Mouse (Mus musculus): ENCODE data around the gene Tssc4.
A peak's percentile ranks its signal among the peaks of the same experiment; 100 is the strongest.

Tssc4 gene

DNA sequence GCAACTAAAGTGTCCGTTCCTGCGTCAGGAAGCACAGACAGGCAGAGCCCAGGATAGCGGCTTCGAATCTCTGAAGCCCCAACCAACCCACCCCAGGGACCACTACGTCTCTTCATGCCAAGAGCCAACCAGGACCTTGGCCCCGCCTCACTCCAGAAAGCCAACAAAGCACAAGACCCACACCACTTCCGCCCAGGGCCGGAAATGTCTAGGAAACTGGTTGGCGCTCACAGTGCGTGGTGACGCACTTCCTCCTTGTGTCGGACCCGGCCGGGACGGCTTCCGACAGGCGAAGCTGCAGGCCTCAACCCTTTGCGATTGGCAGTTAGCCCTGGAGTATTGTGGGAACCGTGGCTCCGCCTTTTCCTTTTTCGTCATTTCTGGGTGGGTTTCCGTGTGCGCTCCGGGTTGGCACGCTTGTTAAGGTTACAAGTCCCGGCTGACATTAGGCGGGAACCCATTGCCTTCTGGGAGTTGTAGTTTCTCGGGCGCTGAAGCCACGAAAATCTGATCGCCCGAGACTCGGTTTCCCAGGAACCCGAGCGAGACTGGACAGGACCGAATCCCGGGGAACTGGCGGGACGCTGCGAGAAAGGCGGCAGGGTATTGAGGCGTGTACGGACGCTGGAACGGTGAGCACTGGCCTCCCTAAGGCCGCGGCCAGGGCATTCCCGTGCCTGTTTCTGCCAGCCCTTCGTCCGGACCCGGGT lies at the start of gene Tssc4:
Gene Tssc4 (plus strand): TSS at position 368 of the 710 bp plus-strand sequence.
- DNase-seq, result peak; percentile 99

- DNase-seq, result no peak
These were observed 49.0 kb upstream of the Tssc4 start for GRCm38 (mm10) chr7:143020040-143020439.

DNA sequence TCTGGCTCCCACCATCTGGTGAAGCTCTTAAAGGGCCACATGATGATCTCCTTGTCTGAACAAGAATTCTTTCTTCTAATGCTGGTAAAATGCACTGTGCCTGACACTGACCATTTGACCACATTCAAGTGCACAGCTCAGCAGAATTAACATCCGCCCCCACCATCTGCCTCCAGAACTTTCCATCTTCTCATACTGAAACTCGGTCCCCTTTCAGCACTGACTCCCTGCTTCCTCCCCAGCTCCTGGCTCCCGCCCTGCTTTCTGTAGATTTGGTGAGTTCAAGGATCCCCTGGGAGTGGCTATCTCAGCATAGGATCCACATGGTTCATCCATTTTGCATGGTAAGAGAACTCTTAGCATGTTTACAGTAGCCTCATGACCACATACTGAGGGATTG lies 48.3 kb upstream of the Tssc4 start:
- no peak for DNase-seq

DNA sequence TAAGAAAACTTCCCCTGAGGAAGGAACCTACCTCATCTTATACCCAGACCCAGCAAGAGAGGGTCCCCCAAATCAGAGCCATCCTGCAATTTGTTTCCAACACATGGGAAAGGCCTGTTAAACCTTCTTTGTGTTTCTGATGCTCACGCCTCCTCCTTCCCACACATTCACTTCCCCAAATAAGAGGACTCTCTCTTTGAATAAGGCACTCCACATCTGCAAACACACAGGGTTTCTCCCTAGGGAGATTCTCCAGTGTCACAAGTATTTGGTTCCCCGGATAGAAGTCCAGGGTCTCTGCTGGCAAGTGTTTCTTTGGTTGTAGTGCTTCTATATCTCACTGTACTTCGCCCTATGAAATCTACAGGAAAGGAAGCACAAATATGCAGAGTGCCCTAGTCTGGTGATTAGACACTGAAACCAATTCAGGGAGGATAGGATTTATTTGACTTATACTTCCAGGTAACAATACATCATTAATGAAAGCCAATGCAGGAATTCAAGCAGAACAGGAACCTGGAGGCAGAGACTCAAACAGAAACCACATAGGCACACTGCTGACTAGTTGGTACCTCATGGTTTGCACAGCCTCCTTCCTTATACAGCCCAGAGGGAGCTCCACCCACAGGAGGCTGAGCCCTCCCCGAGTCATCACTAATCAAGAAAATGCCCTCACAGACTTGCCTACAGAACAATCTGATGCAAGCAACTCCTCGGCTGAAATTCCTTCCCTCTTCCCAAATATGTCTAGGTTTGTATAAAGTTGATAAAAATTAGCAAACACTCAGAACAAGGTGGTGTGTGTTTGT lies 47.5 kb upstream of the Tssc4 start:
- DNase-seq, result peak in 1 of 2 experiments; percentile 29

GRCm38 (mm10) chr7:143023499-143023898 lies 45.5 kb upstream of the Tssc4 start:
- no peak for DNase-seq

DNA sequence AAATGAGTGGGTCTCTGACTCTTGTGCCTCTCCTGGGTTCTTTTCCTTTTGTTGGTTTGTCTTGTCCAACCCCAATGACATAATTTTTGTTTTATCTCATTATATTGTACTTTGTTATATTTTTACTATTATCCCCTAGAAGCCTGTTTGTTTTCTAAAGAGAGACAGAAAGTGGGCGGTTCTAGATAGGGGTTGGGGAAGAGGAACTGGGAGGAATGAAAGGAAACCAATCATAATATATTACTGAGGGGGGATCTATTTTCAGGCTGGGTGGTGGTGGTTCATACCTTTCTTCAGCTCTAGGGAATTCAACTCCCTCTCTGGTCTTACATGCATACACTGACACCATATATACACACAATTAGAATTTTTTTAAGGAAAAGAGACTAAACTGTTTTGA lies 44.8 kb upstream of the Tssc4 start:
- no peak for DNase-seq

DNA sequence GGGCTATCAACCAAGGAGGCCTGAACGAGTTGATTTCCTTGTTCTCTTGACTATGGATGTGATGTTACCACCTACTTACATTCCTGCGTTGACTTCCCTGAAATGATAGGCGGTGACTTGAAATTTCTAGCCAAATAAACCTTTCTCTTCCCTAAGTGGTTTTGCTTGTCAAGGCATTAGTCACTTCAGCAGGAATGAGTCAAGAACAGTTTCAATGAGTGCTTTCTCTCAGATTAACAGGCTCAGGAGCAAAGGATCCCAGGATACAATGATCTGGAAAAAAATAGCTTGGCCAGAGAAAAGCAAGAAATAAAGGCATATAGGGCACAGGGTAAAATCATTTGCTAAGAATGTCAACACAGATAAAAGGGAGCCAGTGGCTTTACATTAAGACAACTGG lies 43.6 kb upstream of the Tssc4 start:
- no peak for DNase-seq

- DNase-seq, result no peak
These were observed 41.9 kb upstream of the Tssc4 start for GRCm38 (mm10) chr7:143027196-143027595.

DNA sequence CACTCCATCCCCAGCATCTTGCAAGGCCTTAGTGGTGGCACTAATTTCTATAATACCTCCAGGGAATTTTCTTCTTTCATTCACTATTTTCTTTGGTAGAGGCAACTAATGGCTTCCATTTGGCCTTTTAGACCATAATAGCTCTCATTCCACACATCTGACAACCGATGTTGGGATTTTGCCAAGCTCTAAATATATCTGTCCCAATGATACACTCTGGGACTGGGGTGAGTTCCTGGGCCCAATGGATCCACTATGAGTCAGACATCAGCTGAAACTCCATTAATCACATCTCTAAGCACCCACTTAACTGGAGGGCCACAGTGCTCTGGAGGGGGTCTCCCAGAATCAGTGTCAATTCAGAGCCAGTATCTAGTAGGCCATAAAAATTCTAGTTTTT lies 37.2 kb upstream of the Tssc4 start:
- DNase-seq, result no peak

DNA sequence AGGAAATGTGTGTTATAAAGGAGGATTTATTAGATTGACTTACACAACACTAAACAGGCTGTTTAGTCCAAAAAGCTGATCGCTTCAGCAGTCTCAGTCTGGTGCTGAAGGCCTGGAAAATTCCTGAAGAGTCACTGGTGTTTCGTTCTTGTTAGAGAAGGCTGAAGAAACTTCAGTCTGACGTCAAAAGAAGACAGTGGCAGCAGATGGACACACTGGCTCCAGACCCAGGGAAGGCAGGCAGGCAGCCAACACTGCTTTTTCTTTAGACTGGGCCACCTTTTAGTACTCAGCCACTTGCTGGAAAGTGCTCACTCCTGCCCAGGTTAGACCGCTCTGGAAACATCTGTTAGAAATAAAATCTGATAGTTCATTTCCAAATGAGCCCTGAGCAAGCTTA lies 35.5 kb upstream of the Tssc4 start:
- peak in 1 of 2 experiments; percentile 39 for DNase-seq

DNA sequence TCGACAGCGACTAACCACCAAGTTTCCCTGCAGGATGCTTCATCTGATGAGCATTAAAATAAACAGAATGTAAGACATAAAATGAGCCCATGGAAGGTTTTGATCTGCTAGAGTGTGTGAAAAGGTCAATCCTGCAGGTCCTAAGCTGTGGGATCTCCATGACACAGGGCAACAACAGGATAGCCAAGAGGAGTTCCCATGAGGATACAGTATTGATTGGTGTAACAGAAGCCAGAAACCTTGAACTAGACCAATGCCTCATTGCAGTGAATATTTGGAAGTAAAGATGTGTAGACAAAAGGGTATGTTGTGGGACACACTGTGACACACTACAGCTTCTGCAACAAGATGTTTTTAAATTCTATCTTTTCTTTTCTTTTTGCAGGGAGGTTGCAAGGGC lies 34.9 kb upstream of the Tssc4 start:
- no peak for DNase-seq

DNA sequence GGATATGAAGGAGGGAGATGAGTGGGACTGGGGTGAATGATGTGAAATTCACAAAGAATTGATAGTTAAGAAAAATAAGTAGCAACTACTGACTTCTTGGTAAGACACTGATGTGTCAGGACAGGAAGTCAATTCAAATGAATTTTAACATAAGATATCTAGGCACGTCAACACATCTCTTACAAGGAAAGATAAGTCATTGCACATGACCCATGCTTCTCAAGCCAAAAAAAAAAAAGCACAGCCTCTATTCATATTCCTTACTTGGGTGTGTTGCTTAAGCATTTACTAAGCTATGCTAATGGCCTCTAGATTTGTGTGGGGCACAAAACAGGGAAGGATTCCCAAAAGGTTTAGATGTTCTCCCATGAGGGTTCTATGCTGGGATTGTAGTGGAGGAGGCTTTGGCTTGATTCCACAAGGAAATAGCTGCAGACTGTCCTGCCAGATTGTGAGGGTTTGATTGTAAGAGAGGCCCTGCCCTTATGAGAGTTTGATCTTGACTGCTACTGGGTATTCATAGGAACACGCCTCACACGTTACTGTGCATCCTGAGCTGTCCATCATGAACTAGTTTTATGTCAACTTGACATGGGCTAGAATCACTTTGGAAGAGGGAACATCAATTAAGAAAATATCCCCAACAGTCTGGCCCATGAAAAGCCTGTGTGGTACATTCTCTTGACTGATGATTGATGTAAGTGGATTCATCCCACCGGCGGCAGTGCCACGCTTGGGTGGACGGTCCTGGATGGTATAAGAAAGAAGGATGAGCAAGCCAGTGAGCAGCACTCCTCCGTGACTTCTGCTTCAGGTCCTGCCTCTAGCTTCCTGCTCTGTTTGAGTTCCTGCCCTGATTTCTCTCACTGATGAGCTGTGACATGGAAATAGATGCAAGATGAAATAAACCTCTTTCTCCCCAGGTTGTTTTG lies 34.3 kb upstream of the Tssc4 start:
- DNase-seq, result no peak

DNA sequence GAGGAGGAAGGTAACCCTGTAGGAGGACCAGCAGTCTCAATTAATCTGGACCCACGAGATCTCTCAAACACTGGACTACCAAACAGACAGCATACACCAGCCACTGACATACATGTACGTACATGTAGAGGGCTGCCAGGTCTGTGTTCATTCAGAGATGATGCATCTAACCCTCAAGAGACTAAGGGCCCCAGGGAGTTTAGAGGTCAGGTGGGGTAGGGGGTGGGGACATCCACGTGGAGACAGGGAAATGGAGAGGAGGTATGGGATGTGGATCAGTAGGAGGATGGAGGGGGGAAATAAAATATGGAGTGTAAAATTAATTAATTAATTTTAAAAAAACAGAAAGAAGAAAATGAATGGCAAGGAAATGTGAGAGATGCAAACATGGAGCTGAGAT lies 32.3 kb upstream of the Tssc4 start:
- no peak for DNase-seq

GRCm38 (mm10) chr7:143037306-143037705 lies 31.7 kb upstream of the Tssc4 start:
- no peak for DNase-seq

DNA sequence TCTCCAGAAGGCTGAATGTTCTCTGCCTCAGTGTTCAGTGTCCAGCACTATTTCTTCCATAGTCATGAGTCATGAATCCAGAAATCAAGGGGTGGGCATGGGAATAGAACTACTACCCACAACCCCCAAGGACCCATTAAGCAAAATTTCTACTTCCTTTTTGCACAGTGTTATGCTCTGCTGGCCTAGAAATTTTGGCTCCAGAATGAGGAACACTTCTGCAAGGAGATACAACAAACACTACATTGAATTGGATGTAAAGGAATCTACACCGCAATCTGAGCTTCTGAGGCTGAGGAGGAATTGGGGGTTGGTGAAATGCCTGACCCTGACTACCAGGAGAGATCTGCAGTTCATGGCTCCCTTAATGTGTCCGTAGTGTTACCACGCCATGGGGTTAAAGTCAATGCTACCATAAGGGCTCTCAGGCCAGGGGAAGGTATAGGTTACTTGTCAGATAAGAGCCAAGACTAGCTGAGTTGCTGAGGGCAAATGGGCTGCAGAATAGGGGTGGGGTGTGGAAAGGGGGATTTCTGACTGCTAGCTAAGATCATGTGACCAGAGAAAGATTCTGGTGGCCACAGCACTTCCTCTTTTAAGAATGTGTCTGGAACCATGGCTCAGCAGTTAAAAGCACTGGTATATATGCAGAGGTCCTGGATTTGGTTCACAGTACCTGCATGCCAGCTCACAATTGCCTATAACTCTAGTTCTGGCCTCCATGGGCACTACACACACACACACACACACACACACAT lies 30.7 kb upstream of the Tssc4 start:
- no peak for DNase-seq

GRCm38 (mm10) chr7:143040561-143040960 lies 28.5 kb upstream of the Tssc4 start:
- no peak for DNase-seq

DNA sequence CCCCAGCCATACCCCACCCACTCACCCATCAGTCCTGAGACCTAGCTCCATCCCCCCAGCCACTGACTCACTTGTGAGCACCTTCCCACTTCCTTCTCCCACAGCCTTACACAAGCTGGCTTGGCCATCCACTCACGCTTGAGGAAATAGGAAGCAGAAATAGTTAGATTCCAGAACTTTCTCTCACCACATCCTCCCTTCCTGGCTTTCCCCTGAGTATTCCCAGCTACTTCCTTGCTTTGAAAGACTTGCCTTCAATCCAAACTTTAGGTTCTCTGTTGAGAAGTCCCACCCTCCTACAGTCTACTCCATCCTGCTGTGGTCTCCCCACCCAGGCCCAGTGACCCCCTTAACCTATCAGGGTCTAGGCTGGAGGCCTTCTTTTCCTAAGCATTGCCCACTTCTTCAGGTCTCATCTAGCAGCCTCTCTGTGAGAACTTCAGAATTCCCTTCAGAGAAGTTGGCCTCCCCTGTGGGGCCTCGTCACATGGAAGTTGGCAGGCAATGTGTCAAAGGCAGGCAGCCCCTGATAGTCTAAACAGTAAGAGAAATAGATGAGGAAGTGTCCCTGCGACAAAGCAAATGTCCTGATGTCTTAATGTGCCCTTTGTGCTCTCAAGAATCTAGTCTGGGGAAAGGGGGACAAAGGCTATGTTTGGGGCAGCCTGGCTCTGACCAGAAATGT lies 27.8 kb upstream of the Tssc4 start:
- DNase-seq, result no peak

DNA sequence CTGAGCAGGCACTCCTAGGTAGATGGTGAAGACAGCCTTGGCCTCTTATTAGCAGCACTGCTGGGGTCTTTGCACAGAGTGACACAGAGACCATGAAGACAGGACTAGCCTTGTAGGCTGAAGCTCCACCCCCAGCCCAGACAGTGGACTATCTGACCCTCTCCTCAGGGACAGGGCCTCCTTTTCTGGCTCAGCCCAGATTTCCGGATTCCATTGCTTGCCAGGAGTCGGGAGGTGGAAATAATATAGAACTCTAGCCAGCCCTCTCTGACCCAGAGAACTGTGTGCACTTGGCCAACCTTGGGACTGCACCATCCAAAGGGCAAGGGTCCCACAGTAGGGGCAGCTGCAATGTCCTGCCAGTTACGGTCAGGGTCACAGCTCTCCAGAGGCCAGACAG lies 27.0 kb upstream of the Tssc4 start:
- peak; percentile 69 to 72 for DNase-seq

DNA sequence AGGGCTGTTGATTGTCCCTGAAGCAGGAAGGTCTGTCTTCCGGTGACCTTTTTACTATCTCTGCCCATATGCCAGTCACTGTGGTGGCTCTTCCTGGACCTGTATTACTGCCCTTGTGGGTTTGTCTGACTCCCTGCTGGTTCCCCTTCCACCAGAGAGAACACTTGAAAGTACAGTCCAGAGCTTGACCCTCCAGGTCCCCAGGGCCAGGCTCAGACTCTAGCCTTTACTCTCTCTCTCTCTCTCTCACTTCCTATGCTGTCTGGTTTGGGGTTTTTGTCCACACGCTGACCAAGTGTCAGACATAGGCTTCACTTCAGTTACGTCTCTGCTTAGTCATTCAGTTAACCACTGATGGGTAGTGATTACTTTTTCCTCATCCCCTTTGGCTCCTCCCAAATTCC lies 26.1 kb upstream of the Tssc4 start:
- no peak for DNase-seq

- DNase-seq, result no peak
These were observed 24.8 kb upstream of the Tssc4 start for GRCm38 (mm10) chr7:143044049-143044825.

- DNase-seq, result no peak
These were observed 24.2 kb upstream of the Tssc4 start for GRCm38 (mm10) chr7:143044826-143045206.

Data from lung, adult 18-20 months (tissue).